Mouse (Mus musculus) gastrocnemius, postnatal 14 days (tissue): Measurements from ENCODE around the gene C2cd4b. TPM values are rescaled to one million over a fixed set of nuclear protein-coding genes. Genes with fewer than 3 reads are reported as not detected.

Experiments
- DNase-seq: peaks from one replicate; pipeline ENCODE4 v3.0.0; 2021; ENCODE audit warnings: mixed read lengths
- intact Hi-C: fragments of 180-260 bp; cut with DNase I; formaldehyde crosslinking; loops from one replicate; pipeline ENCODE4 v1.15.1; 2025; ENCODE audit warnings: low total_unique reads
- long read RNA-seq, 2 experiments: library from polyadenylated mRNA; stranded (forward); transcript quantifications; one replicate each; pipeline ENCODE4 v2.0.0; 2021
- total RNA-seq, 2 experiments: library from RNA; stranded (reverse); gene quantifications; 2 replicates each; pipeline ENCODE4 v1.2.3; 2021

C2cd4b gene
- total RNA-seq = under 1 TPM in 1 of 2 experiments, not detected in 1; 0.27 TPM
- long read RNA-seq, experiment 1 = 0 reads
- long read RNA-seq, experiment 2 = 0 reads

DNA sequence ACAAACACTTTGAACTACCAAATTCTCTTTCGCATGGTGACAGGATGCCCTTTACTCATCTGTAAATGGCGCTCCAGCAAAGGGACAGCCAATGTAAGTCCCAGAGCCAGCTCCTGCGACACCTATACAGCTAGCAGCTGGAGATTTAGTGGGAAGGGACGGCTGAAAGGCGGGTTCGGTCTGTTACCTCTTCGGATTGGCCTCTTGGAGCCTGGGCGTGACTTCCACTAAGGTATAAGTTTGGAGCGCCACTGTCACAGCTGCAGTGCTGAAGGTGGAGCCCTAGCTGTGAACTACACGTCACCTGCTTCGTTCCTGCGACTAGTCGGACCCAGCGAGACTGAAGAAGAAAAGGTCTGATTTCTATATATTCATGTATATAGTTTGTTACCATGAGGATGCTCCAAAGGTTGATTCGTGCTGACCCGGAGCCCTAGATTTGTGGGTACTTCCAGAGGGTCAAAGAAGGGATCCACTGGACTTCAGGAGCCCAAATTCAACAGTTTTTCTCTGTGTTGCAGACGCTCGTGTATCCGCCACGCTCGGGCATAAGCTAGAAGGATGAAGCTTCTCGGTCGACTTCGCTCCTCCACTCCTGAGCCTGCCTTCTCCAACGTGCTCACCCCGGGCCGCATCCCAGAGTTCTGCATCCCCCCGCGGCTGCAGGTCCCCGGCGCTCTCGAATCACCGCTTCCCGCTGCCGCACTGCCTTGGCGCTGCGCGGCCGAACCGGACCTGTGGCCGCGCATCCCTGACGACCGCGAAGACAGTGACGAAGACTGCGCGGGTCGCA is at the start of gene C2cd4b:
TSS of gene C2cd4b (plus strand) at position 275 of the 793 bp plus-strand sequence.
- intact Hi-C loops = loop anchor here (5.0 kb wide), 2 partner anchors 43 to 213 kb away; no protein-coding TSS in a partner anchor
- DNase-seq = peak; percentile 14

DNA sequence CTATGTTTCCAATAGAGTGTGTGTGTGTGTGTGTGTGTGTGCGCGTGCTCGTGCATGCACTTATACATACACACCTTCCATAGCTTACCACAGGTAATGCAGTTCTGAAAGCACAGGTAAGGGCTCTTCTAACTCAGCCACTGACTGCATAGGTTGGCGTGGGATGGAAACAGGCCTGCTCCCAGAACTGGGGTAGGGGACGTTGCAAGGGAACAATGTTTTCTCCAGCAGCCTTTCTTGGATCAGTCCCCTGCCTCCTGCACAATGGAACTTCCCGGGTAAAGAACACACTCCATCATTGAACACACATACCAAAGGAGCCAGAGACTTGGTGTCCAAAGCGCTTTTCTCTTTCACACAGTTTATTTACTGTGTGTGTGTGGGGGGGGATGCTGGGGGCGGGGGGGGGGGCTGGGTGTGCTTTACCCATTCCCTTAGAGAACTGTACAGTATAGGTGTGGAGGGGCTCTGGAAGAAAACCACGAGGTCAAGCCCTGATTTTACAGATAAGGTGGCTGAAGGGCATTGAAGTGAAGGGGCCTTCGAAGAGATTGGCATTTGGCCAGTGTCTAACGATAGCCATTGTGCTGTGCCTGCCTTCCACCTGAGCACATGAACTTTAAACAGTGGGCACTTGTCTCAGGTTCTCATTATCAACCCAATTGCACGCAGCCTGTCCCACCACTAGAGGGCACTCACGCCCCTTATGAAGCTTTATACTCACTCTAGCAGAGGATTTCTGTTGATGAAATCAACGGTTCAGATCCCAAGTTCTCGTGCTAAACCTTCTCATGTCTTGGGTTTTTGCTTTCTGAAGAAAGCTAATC is 48.0 kb upstream of the C2cd4b start:
- peak; percentile 58 for DNase-seq
- intact Hi-C loops = no loop called here

- intact Hi-C loops = no loop called here
- no peak for DNase-seq
Observed at GRCm38 (mm10) chr9:67712146-67712545, 47.1 kb upstream of the C2cd4b start.

GRCm38 (mm10) chr9:67717081-67717480 is 42.2 kb upstream of the C2cd4b start:
- intact Hi-C loops = no loop called here
- DNase-seq = no peak

GRCm38 (mm10) chr9:67718596-67718995 is 40.6 kb upstream of the C2cd4b start:
- intact Hi-C loops = no loop called here
- DNase-seq = no peak

- DNase-seq = no peak
- intact Hi-C loops = no loop called here
Observed at GRCm38 (mm10) chr9:67720150-67720549, 39.1 kb upstream of the C2cd4b start.

- no peak for DNase-seq
- intact Hi-C loops = no loop called here
Observed at GRCm38 (mm10) chr9:67722378-67722777, 36.9 kb upstream of the C2cd4b start.

DNA sequence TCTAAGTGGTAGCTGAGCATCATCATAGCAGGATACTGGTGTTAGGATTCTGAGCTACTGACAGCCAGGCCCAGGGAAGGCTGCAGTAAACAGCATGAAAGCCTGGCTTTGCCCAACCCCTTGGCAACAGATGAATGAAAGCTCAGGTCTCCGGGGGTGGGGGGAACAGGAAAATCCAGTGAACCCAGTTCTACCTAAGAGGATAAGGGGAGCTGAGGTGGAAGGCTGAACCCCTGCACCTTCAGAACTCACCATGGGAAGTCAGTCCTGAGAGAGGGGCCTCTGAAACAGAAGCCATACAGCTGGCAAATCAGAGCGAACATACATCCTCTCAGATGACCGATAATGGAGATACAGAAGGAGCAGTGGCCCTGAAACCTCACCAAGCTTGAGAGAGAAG is 34.0 kb upstream of the C2cd4b start:
- intact Hi-C loops = no loop called here
- DNase-seq = no peak

GRCm38 (mm10) chr9:67733716-67734115 is 25.5 kb upstream of the C2cd4b start:
- no peak for DNase-seq
- intact Hi-C loops = no loop called here

GRCm38 (mm10) chr9:67735426-67735825 is 23.8 kb upstream of the C2cd4b start:
- DNase-seq = peak; percentile 44
- intact Hi-C loops = no loop called here

DNA sequence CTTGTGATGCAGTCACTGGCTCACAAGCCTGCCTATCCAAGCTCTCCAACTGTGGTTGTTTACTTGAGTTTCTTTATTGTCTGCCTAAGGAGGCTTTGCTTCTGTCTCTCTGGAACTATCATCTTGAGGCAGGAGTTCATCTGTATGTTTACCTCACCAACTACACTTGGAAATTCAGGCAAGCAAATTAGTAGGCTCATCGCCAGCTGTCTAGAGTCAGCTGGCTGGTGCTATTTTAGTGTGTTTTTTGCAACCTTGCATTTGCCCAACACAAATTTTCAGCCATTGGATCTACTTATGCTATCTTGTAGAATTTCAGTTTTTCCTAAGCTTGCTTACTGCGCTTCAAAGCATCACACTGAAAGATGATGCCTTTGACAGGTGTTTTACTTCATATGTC is 18.0 kb upstream of the C2cd4b start:
- DNase-seq = no peak
- intact Hi-C loops = no loop called here

- intact Hi-C loops = no loop called here
- no peak for DNase-seq
Observed at GRCm38 (mm10) chr9:67753411-67754182, 5.6 kb upstream of the C2cd4b start.

GRCm38 (mm10) chr9:67754713-67755112 is 4.5 kb upstream of the C2cd4b start:
- intact Hi-C loops = loop anchor here (5.0 kb wide), 2 partner anchors 48 to 218 kb away; no protein-coding TSS in a partner anchor
- no peak for DNase-seq

- peak; percentile 52 for DNase-seq
- intact Hi-C loops = loop anchor here (5.0 kb wide), 2 partner anchors 44 to 214 kb away; no protein-coding TSS in a partner anchor
Observed at GRCm38 (mm10) chr9:67758686-67759085, 551 bp upstream of the C2cd4b start.

DNA sequence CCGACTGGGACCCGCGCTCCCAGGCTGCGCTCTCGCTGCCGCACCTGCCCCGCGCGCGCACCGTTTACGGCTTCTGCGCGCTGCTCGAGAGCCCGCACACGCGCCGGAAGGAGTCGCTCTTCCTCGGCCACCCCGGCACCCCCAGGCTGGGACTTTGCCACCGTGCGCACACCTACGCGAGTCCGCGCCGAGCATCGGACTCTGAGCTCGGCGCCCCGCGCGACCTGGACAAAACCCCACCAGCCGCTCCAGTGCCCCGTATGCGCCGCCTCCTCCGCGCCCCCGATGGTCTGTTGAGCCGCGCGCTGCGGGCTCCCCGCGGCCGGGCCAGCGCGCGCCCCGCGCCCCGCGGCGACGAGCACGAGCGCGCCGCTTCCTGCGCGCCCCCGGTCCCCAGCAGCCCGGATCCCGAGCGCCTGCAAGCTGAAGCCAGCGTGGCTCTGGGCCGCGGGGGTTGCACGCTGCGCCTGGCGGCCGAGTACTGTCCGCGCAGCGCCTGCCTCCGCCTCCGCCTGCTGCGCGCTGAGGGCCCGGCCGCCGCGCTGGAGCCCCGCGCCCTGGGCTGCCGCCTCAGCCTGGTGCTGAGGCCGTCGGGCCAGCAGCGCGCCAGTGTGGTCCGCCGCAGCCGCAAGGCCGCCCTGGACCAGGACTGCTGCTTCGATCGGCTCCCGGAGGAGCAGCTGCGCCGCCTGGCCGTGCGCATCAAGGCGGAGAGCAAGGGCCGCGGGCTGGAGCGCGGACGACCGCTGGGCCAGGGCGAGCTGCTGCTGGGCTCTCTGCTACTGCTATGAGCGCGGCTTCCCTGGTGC is 923 bp downstream of the C2cd4b start:
- intact Hi-C loops = loop anchor here (5.0 kb wide), 2 partner anchors 42 to 212 kb away; no protein-coding TSS in a partner anchor

DNA sequence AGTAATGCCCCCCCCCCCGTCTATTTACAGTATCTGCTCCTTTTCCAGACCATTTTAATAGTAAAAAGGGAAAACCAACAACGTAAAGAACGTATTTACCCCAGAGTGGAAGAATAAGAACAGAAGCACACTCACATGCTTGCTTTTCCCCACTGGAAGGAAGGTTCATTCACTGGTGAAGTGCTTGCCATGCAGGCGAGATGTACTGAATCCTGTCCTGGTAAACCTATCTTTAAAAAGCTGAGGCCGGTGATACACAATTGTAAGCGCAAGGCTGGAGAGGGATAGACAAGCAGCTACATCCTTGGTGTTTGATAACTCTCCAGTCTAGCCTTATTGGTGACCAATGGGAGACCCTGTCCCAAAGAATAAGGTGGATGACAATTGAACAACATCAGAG is 1.8 kb downstream of the C2cd4b start:
- DNase-seq = no peak
- intact Hi-C loops = no loop called here

More for the DNA sequence above, 923 bp downstream of the C2cd4b start:
- DNase-seq = peak; percentile 56

DNA sequence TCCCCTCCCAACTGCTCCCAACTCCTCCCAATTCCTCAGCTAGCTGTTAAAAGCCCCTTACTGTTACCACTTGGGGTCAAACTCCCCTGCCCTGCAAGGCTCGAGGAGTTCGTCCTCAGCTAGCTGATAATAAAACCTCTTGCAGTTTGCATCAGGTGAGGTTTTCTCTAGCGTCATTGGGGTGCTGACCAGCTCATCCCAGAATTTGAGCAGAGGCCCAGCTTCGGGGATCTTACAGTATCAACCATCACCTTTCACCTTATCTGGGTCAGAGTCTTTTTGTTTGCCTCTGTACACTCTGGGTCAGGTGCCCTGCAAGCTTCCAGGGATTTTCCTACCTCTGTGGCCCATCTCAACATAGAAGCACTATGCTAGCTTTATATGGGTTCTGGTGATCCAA is 4.1 kb downstream of the C2cd4b start:
- intact Hi-C loops = no loop called here
- no peak for DNase-seq

DNA sequence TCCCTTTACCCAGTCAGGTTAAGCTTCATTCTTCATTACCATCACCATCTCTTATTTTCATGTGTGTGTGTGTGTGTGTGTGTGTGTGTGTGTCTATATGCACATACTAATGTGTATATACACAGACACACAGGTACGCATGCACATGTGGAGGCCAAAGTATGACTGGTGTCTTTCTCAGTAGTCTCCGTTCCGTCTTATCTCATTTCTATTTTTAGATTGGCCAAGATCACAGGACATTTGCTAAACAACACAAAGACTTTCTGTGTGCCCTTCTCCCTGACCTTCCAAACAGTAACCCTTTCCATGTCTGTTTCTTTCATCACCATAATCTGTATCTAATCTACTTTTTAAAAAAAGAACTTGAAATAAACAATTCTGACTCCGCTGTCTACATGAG is 7.2 kb downstream of the C2cd4b start:
- no peak for DNase-seq
- intact Hi-C loops = no loop called here

DNA sequence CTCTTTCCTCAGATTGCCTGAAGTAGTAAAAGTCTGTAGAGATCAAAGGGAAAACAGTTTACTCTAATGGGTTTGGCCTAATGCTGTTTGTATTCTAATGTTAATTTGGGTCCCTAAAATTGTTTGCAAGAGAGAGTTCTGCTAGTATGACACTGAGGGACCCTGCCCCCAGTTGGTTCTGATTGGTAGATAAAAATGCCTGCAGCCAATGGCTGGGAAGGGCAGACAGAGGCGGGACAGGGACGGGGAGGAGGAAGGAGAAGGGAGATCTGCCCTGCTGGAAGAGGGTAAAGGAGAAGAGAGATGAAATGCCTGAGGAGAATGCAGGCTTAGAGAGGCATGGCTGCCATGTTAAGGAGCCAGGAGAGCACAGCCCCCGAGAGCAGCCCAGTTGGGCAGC is 7.7 kb downstream of the C2cd4b start:
- no peak for DNase-seq

More for the DNA sequence above, 7.7 kb downstream of the C2cd4b start:
- intact Hi-C loops = no loop called here
